Mouse (Mus musculus): ENCODE measurements at regions not wholly inside any gene's neighbourhood (a gene's known extent, or its start where the extent isn't known, plus 50 kb on each side); places are given as distances from the start of the nearest gene placed in this dataset.

GRCm38 (mm10) chr11:90132579-90132978 lies 54.9 kb upstream of the Gm45716 start:
- Histone ChIP-seq H3K4me3 (ENCODE audit: low read length) (no peak overlapping the region), H3K4me1 (ENCODE audit: insufficient read depth, low read length) (peaks cover 12% of the 10 kb centered on the region; the same call in 1 of the 2 replicates), H3K9ac (replicated peaks; ENCODE audit: low read length) (no peak overlapping the region), H3K4me2 (ENCODE audit: low read depth, low read length) (no peak overlapping the region), H3K9me3 (ENCODE audit: low read length) (no peaks in the 10 kb centered on the region), H3K27ac (no peak overlapping the region), H3K27me3 (ENCODE audit: insufficient read depth, low read length) (no peaks in the 10 kb centered on the region), H3K36me3 (ENCODE audit: insufficient read depth, low read length) (no peaks in the 10 kb centered on the region)
- no peak for ATAC-seq
- no peak for DNase-seq (ENCODE audit: low spot score)
- TF ChIP-seq CTCF (IDR thresholded peaks at IDR 0.05; ENCODE audit: low read depth) = no peak
- WGBS = 80% methylated on average over 5 of the region's 5 CpGs

GRCm38 (mm10) chr11:90136307-90136706 lies 51.2 kb upstream of the Gm45716 start:
- Histone ChIP-seq H3K36me3 (ENCODE audit: insufficient read depth, low read length) (no peaks in the 10 kb centered on the region), H3K4me3 (ENCODE audit: low read length) (no peak overlapping the region), H3K9ac (replicated peaks; ENCODE audit: low read length) (no peak overlapping the region), H3K4me2 (ENCODE audit: low read depth, low read length) (no peak overlapping the region), H3K4me1 (ENCODE audit: insufficient read depth, low read length) (no peaks in the 10 kb centered on the region), H3K9me3 (ENCODE audit: low read length) (no peaks in the 10 kb centered on the region), H3K27me3 (ENCODE audit: insufficient read depth, low read length) (no peaks in the 10 kb centered on the region), H3K27ac (no peak overlapping the region)
- DNase-seq (ENCODE audit: low spot score) = no peak
- no peak for TF ChIP-seq CTCF (IDR thresholded peaks at IDR 0.05; ENCODE audit: low read depth)
- no peak for ATAC-seq
- 90% methylated on average over 7 of the region's 7 CpGs for WGBS
